Comparison of ENCODE assay signal across 27 mouse cellular contexts in the genomic region with DNA sequence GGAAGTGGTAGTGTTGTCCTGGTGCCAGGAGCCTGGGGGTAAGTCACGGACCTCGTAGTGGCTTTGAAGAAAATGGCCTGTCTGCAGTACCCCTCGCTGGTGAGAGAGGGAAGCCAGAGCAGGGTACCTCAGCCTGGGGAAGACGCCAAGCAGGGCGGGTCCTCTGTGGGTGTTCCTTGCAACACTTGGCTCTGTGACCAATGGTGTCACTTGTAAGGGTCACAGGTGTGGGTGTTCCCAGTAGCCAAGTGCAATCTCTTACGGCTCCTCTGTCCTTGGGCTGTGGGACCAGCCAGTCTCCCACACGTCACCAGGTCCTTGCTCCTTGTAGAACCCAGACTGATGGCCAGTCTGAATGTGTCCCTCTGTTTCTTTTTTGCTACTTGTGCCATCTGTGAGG. TPM values are rescaled to one million over a fixed set of nuclear protein-coding genes. Genes with fewer than 3 reads are reported as not detected.
"Had no signal": no experiment of that assay in that cellular context is flagged by ENCODE, and none has a peak within 500 bp of the region (broad histone marks: within the 10 kb centered on the region; RNA-seq: fewer than 3 reads in every experiment).

A gene (plus strand): TSS at position 274 of the 400 bp plus-strand sequence.

- H3K27me3 ChIP-seq: hindbrain, embryonic 15.5 days; kidney, embryonic 15.5 days; liver, embryonic 13.5 days; midbrain, embryonic 12.5 days; midbrain, embryonic 15.5 days; neural tube, embryonic 12.5 days; neural tube, embryonic 15.5 days had no signal

- H3K9me3 ChIP-seq: hindbrain, embryonic 15.5 days; kidney, embryonic 15.5 days; liver, embryonic 13.5 days; midbrain, embryonic 12.5 days; midbrain, embryonic 15.5 days; neural tube, embryonic 15.5 days had no signal

- H3K27ac ChIP-seq: hindbrain, embryonic 15.5 days; kidney, embryonic 15.5 days; left cerebral cortex, adult 2 months; liver, embryonic 13.5 days; macrophage; midbrain, embryonic 12.5 days; midbrain, embryonic 15.5 days; neural tube, embryonic 12.5 days; neural tube, embryonic 15.5 days had no signal

- DNase-seq: kidney, adult 2 months; kidney, postnatal 10 days; kidney, postnatal 36 days; layer of hippocampus, postnatal 36 days; liver, embryonic 13.5 days; lung, embryonic 14.5 days; lung, postnatal 14 days; right cerebral cortex, postnatal 4 days; spleen, adult 18-20 months; thymus, adult 18-20 months; thymus, postnatal 36 days had no signal

- H3K9ac ChIP-seq: hindbrain, embryonic 15.5 days; kidney, embryonic 15.5 days; liver, embryonic 13.5 days; lung, embryonic 14.5 days; midbrain, embryonic 12.5 days; midbrain, embryonic 15.5 days; neural tube, embryonic 12.5 days; neural tube, embryonic 15.5 days had no signal

- H3K4me2 ChIP-seq: hindbrain, embryonic 15.5 days; kidney, embryonic 15.5 days; liver, embryonic 13.5 days; lung, embryonic 14.5 days; midbrain, embryonic 12.5 days; midbrain, embryonic 15.5 days; neural tube, embryonic 12.5 days; neural tube, embryonic 15.5 days had no signal

- H3K36me3 ChIP-seq: hindbrain, embryonic 15.5 days; kidney, embryonic 15.5 days; liver, embryonic 13.5 days; midbrain, embryonic 12.5 days; midbrain, embryonic 15.5 days; neural tube, embryonic 12.5 days; neural tube, embryonic 15.5 days had no signal

- H3K4me1 ChIP-seq: hindbrain, embryonic 15.5 days; kidney, embryonic 15.5 days; liver, embryonic 13.5 days; midbrain, embryonic 12.5 days; midbrain, embryonic 15.5 days; neural tube, embryonic 12.5 days; neural tube, embryonic 15.5 days had no signal

- ATAC-seq: midbrain, embryonic 15.5 days had no signal

- H3K4me3 ChIP-seq: hindbrain, embryonic 15.5 days; kidney, embryonic 15.5 days; left cerebral cortex, adult 2 months; liver, embryonic 13.5 days; midbrain, embryonic 12.5 days; midbrain, embryonic 15.5 days; neural tube, embryonic 12.5 days; neural tube, embryonic 15.5 days had no signal

RNA-seq across cellular contexts. Expression of the gene that starts here (rescaled TPM):
- total RNA-seq: layer of hippocampus, adult 8-10 months; layer of hippocampus, postnatal 10 days; layer of hippocampus, postnatal 36 days; left cerebral cortex, adult 2 months; left cerebral cortex, postnatal 10 days; left cerebral cortex, postnatal 36 days; megakaryocyte, adult 5-6 weeks had no signal
- polyA plus RNA-seq: hindbrain, embryonic 15.5 days; kidney, adult 2 months; kidney, embryonic 15.5 days; limb, embryonic 11.5 days; limb, embryonic 14.5 days; liver, adult 2 months; liver, embryonic 13.5 days; lung, embryonic 14.5 days; macrophage; midbrain, embryonic 12.5 days; midbrain, embryonic 15.5 days; neural tube, embryonic 12.5 days; neural tube, embryonic 15.5 days had no signal
